Mouse (Mus musculus) kidney, embryonic 15.5 days (tissue): ENCODE results near the gene Pde6c. TPM values are rescaled to one million over a fixed set of nuclear protein-coding genes. Genes with fewer than 3 reads are reported as not detected.

Experiments used
- ATAC-seq: fragments of 200-750 bp; cut with Nextera tagmentation; replicated peaks from 2 replicates; pipeline ENCODE4 v1.8.0; 2017; ENCODE audit warnings: moderate TSS enrichment; ENCODE audit not compliant: low FRiP score
- H3K27ac ChIP-seq: fragments of 300-500 bp; sonication (generic); 2 replicates; pipeline ENCODE4 v1.5.1; 2015; ENCODE audit warnings: mild to moderate bottlenecking, inconsistent platforms
- H3K27me3 ChIP-seq: fragments of 300-500 bp; sonication (generic); 2 replicates; pipeline ENCODE4 v1.6.1; 2015; ENCODE audit warnings: inconsistent platforms
- H3K36me3 ChIP-seq: fragments of 300-500 bp; sonication (generic); 2 replicates; pipeline ENCODE4 v1.6.1; 2015; ENCODE audit warnings: inconsistent platforms
- H3K4me1 ChIP-seq: fragments of 300-500 bp; sonication (generic); 2 replicates; pipeline ENCODE4 v1.6.1; 2015; ENCODE audit warnings: inconsistent platforms
- H3K4me2 ChIP-seq: fragments of 300-500 bp; sonication (generic); 2 replicates; pipeline ENCODE4 v1.6.1; 2015; ENCODE audit warnings: moderate library complexity, mild to moderate bottlenecking, inconsistent platforms
- H3K4me3 ChIP-seq: fragments of 300-500 bp; sonication (generic); replicated peaks from 2 replicates; pipeline ENCODE4 v1.5.1; 2015; ENCODE audit warnings: mild to moderate bottlenecking, inconsistent platforms
- H3K9ac ChIP-seq: fragments of 300-500 bp; sonication (generic); 2 replicates; pipeline ENCODE4 v1.6.1; 2015; ENCODE audit warnings: mild to moderate bottlenecking, inconsistent platforms
- H3K9me3 ChIP-seq: fragments of 300-500 bp; sonication (generic); replicated peaks from 2 replicates; pipeline ENCODE4 v1.6.1; 2016; ENCODE audit warnings: inconsistent platforms
- WGBS: fragments of 180-500 bp; shearing (Covaris S2); methylation state at CpG from one replicate; pipeline ENCODE4 v1.1.7; 2015; ENCODE audit warnings: mixed read lengths; 5-methylcytosine and 5-hydroxymethylcytosine counted together
- polyA plus RNA-seq: library from polyadenylated mRNA; unstranded; fragments of >200 nt; fragmentation: Nextera tagmentation; extraction: Ambion mirVana; gene quantifications from 2 replicates; pipeline ENCODE4 v1.2.1, GENCODE M21; 2015

Pde6c gene
- polyA plus RNA-seq, 1 experiment from 2014 or later: 0.06 TPM

DNA sequence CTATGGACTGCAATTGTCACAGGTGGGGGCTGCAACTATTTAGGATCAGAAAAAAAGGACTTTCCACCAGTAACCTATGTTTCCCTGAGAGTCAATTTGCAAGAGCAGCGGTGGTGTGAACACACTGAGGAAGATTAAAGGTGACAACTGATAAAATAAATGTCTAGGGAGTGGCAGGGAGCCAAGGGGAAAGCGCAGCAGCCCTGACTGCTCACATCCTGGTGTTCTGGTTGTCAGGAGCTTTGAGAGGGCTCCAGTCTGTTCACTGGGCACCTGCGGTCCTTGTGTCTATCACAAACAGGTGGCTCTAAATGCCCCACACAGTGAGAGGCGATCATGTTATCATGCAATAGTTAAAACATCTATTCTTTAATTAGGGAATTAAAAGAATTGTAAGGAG is 20.0 kb upstream of the Pde6c start:
- Histone ChIP-seq H3K36me3 (no peaks in the 10 kb centered on the region), H3K9ac (no peak overlapping the region), H3K27me3 (no peaks in the 10 kb centered on the region), H3K4me2 (no peak overlapping the region), H3K27ac (no peak overlapping the region), H3K4me1 (no peaks in the 10 kb centered on the region), H3K9me3 (no peaks in the 10 kb centered on the region), H3K4me3 (no peak overlapping the region)
- no peak for ATAC-seq
- WGBS: 47% methylated on average over 4 of the region's 4 CpGs

DNA sequence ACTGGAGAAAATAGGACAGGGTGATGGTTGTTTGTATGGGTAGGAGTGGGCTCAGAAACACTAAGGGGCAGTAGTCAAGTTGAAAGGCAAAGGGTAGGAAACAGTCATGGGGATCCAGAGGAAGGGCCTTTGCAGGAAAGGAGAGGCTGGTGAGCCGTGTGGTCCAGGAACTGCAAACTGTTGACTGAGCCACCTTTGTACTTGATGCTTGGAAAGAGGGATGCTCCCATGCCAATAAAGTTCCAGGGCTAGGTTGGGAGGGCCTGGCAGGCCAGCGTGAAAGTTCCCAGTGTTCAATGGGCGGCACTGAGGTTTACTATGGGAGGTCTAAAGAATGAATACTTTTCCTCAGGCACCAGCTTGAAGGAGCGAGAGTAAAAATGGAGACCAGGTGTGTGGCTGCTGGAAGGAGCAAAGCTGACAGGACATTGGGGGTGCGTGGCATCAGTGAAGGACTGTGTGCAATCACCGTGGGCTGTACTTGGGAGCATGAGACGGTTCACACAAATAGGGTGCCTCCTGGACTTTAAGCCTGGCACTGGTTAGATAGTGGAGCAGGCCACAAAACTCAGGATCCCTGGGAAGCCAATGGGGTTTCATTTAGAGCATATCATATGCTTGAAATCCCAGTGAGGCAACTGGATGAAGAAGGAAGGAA is 17.6 kb upstream of the Pde6c start:
- H3K9ac ChIP-seq: no peak overlapping the region
- H3K4me2 ChIP-seq: no peak overlapping the region
- no peak overlapping the region for H3K27ac ChIP-seq
- H3K27me3 ChIP-seq: no peaks in the 10 kb centered on the region
- H3K4me1 ChIP-seq: no peaks in the 10 kb centered on the region
- WGBS: 91% methylated on average over 7 of the region's 7 CpGs
- no peak for ATAC-seq
- H3K36me3 ChIP-seq: no peaks in the 10 kb centered on the region
- no peaks in the 10 kb centered on the region for H3K9me3 ChIP-seq
- H3K4me3 ChIP-seq: no peak overlapping the region

DNA sequence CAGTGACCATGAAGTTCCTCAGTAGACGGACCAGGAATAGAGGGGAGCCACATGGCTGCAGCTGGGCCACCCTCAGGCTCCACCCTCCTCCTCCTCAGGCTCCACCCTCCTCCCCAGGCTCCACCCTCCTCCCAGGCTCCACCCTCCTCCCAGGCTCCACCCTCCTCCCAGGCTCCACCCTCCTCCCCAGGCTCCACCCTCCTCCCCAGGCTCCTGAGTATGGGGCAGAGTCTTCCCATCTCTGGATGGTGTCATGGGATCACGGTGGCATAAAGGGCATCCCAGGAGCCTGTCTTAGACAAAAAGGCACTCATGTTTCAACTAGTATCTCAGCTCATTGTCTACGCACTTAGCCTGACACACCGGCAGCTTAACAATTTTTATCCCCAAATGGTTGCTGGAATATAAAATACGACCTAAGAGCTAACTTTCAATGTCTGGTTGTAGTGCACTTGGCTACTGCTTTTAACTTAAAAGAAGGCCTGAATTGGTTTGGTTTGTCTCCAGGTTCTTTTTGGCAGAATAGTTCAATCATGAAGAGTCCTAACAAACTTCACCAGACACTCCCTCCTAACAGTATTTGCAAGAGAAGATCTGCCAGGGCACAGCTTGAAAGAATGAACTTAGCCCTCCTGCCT is 12.3 kb upstream of the Pde6c start:
- no peak for ATAC-seq
- WGBS: 87% methylated on average over 5 of the region's 5 CpGs
- Histone ChIP-seq H3K27me3 (peaks cover 41% of the 10 kb centered on the region), H3K4me1 (peaks cover 11% of the 10 kb centered on the region), H3K36me3 (no peaks in the 10 kb centered on the region), H3K9ac (no peak overlapping the region), H3K4me3 (no peak overlapping the region), H3K9me3 (no peaks in the 10 kb centered on the region), H3K4me2 (no peak overlapping the region), H3K27ac (no peak overlapping the region)

DNA sequence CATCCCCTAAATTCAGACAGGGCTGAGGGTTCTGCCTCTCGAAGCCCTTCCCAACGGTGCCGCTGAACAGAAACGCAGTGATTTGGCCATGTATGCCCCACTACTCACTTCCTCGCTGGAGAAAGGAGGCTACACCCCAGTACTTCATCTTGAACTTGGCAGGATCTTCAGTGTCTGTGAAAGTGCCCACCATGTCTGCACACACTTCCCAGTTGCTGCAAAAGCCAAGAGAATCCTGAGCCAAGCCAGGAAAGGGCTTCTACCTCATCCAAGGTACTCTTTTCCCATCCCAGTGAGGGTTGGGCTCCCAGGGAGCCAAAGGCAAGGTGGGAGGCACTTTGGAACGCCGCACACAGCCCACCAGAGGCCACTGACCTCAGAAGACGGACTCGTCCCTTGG is 8.7 kb upstream of the Pde6c start:
- Histone ChIP-seq H3K36me3 (no peaks in the 10 kb centered on the region), H3K4me3 (peak overlapping the region; percentile 54), H3K27ac (no peak overlapping the region), H3K4me2 (peak overlapping the region; percentile 94), H3K27me3 (peaks cover 50% of the 10 kb centered on the region), H3K9me3 (no peaks in the 10 kb centered on the region), H3K4me1 (peaks cover 11% of the 10 kb centered on the region), H3K9ac (no peak overlapping the region)
- WGBS: 26% methylated on average over 9 of the region's 9 CpGs
- peak; percentile 36; the same call in 1 of the 2 replicates for ATAC-seq

DNA sequence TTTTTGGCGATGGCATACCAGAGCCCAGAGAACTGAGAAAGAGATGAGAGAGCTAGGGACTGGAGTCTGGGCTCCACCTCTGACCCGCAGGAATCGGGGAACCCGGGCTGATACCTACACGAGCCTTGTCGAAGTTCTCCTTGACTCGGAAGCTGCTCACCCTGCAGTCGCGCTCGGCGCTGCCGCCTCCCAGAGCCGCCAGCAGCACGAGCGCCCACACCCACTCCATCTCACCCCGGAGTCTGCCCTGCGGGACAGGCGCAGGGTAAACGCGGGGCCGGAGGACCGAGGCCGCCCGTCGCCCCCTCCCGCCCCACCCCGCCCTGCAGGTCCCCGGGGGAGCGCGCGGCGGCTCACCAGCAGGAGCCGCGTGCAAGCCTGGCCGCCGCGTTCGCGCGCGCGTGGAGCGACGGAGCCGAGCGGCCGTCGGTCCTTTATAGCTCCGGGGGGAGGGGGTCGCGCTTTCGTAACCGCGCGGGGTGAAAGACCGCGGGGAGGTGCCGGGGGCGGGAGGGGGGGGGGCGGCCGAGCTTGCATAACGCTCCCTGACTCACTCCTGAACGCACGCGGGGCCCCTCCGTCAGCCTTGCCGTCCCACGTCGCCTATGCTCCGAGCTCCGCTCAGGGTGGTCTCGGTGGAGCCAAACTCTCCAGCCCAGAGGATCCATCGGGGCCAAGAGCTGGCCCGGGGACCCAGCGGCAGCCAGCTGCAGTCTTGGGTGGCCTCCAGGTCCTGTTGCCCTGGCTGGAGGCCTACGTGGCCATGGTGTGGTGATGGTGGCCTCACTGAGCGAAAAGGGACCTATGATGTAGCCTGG is 8.0 kb upstream of the Pde6c start:
- Histone ChIP-seq H3K27me3 (peaks cover 50% of the 10 kb centered on the region), H3K4me1 (peaks cover 11% of the 10 kb centered on the region), H3K36me3 (no peaks in the 10 kb centered on the region), H3K9ac (peak overlapping the region; percentile 51), H3K4me3 (peak overlapping the region; percentile 54), H3K9me3 (no peaks in the 10 kb centered on the region), H3K27ac (no peak overlapping the region), H3K4me2 (peak overlapping the region; percentile 94)
- WGBS: under 1% methylated on average over 57 of the region's 77 CpGs
- ATAC-seq: peak; percentile 79

DNA sequence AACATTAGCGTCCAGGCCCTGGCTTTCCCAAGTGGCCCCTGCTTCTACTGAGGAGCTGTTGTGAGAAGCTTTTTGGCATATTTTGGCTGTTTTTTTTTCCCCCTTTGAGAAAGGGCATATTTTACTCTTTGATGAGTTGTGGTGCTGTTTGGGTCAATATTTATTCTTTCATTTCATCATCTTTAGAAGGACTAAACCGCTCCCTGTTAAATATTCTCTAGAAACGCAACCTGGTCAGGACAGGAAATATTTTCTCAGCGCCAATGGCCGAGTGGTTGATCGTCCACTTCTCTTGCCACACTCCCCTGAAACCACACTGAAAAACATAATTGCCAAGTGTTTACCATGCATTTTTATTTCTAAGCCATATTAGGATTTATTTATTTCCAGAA is 7.4 kb upstream of the Pde6c start, which contains the start of gene Rbp4:
TSS of gene Rbp4 (minus strand) at position 63 of the 392 bp plus-strand sequence.
- no peaks in the 10 kb centered on the region for H3K36me3 ChIP-seq
- no peaks in the 10 kb centered on the region for H3K9me3 ChIP-seq
- no peak within 1 kb of the TSS for H3K27ac ChIP-seq
- peak within 1 kb of the TSS; percentile 54 for H3K4me3 ChIP-seq
- peaks cover 11% of the 10 kb centered on the region for H3K4me1 ChIP-seq
- ATAC-seq: no peak
- peak within 1 kb of the TSS; percentile 51 for H3K9ac ChIP-seq
- WGBS: 64% methylated on average over 6 of the region's 6 CpGs
- peak within 1 kb of the TSS; percentile 94 for H3K4me2 ChIP-seq
- peaks cover 50% of the 10 kb centered on the region for H3K27me3 ChIP-seq

DNA sequence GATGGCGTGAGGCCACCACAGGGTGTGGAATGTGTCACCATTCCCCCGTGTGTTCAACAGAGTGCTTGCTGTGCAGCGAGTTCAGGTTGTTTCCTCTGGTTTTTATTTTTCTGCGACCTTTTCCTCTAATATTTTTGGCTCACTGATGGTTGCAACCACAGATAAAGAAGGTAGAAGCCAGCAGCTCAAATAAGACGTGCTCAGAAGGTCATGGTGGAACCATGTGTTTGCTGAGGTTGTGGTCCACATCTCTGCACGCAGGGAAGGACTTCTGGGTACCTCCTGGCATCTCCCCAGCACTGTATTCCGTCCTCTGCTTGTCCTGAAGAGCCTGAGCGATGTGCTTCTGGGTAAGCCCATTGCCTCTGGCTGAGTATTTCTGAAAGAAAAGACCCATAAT is 5.9 kb upstream of the Pde6c start:
- Histone ChIP-seq H3K36me3 (no peaks in the 10 kb centered on the region), H3K4me1 (peaks cover 11% of the 10 kb centered on the region), H3K27ac (no peak overlapping the region), H3K9ac (no peak overlapping the region), H3K4me2 (no peak overlapping the region), H3K27me3 (peaks cover 42% of the 10 kb centered on the region), H3K4me3 (no peak overlapping the region), H3K9me3 (no peaks in the 10 kb centered on the region)
- 70% methylated on average over 8 of the region's 8 CpGs for WGBS
- no peak for ATAC-seq

DNA sequence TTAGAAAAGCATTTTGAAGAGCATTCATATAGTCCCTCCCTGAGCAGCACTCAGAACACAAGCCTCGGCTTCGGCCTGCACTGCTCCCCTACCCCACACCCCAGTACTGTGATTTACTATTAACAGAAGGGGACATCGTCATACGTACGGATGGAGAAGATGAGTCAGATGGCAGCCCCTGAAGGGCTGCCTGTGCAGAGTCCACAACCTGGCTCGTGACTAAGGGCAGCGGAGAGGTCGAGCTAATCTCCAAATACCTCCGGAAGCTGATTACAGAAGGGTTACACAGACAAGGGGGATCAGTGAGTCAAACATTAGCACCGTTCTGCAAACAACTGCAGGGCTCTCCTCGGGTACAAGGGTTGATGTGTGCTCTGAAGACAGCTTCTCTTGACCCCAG is 1.4 kb downstream of the Pde6c start:
- Histone ChIP-seq H3K9ac (no peak overlapping the region), H3K4me1 (no peaks in the 10 kb centered on the region), H3K27ac (no peak overlapping the region), H3K4me3 (no peak overlapping the region), H3K36me3 (no peaks in the 10 kb centered on the region), H3K27me3 (no peaks in the 10 kb centered on the region), H3K9me3 (no peaks in the 10 kb centered on the region), H3K4me2 (no peak overlapping the region)
- 61% methylated on average over 11 of the region's 11 CpGs for WGBS
- ATAC-seq: peak; percentile 46

DNA sequence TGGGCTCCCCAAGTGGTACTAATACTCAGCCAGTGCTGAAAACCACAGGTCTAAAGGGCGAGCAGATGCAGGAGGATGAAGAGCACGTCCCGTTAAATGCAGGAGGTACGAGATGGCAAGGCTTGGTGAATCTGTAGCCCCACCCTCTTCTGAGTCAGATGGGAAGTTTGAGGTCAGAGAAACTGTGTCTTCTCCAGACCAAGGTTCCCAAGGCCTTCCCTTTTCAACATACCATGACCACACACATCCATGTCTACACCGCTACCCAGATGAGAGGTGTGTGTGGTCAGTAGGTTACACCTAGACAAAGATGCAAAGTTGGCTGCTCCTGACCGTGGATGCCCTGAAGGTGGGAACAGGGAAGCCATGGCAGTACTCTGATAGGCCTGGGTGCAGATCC is 2.2 kb downstream of the Pde6c start:
- H3K4me1 ChIP-seq: no peaks in the 10 kb centered on the region
- no peak for ATAC-seq

DNA sequence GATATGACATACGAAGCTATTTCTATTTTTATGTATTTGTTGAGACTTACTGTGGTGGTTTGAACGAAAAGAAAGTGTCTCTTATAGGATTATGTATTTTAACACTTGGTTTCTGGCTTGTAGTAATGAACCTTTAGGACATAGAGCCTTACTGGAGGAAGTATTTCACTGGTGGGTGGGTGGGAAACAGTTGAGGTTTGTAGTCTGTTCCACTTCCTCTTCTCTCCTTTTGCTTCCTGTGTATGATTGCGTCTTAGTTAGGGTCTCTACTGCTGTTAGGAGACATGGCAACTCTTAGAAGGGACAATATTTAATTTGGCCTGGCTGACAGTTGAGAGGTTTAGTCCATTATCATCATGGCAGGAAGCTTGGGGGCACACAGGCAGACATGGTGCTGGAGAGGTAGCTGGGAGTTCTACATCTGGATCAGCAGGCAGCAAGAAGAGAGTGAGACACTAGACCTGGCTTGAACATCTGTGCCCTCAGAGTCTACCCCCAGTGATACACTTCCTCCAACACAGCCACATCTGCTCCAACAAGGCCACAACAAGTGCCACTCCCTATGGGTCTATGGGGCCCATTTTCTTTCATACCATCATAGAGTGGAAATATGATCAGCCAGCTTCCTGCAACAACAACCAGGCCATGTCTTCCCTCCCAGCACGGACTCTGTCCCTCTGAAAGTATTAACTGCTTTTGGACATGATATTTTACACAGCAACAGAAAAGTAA is 11.1 kb downstream of the Pde6c start:
- Histone ChIP-seq H3K27ac (no peak overlapping the region), H3K4me1 (no peaks in the 10 kb centered on the region), H3K4me3 (no peak overlapping the region), H3K9me3 (no peaks in the 10 kb centered on the region), H3K27me3 (no peaks in the 10 kb centered on the region), H3K9ac (no peak overlapping the region), H3K4me2 (no peak overlapping the region), H3K36me3 (no peaks in the 10 kb centered on the region)
- no peak for ATAC-seq
- WGBS: 75% methylated on average over 4 of the region's 4 CpGs

More for the DNA sequence above, 2.2 kb downstream of the Pde6c start:
- Histone ChIP-seq H3K4me2 (no peak overlapping the region), H3K27me3 (no peaks in the 10 kb centered on the region), H3K36me3 (no peaks in the 10 kb centered on the region), H3K9me3 (no peaks in the 10 kb centered on the region), H3K27ac (no peak overlapping the region), H3K9ac (no peak overlapping the region), H3K4me3 (no peak overlapping the region)
- WGBS: 85% methylated on average over 6 of the region's 6 CpGs

DNA sequence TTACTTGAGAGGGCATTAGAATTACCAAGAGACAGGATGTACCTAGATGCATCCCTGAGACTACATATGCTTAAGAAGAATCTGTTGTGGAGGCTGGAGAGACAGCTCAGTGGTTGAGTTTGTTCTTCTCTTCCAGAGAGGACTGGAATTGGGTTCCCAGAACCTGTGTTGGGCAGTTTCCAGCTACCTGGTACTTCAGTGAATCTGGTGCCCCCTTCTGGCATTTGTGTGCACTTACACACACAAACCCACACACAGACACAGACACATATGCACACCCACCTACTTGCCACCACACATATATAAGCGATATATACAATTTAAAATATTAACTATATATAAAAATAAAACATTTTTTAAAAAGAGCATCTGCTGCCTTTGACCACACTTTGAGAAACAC is 23.7 kb downstream of the Pde6c start:
- ATAC-seq: no peak
- Histone ChIP-seq H3K4me1 (peaks cover 5% of the 10 kb centered on the region; the same call in 1 of the 2 replicates), H3K9me3 (no peaks in the 10 kb centered on the region), H3K27me3 (no peaks in the 10 kb centered on the region), H3K9ac (no peak overlapping the region), H3K4me2 (no peak overlapping the region), H3K27ac (no peak overlapping the region), H3K36me3 (no peaks in the 10 kb centered on the region), H3K4me3 (no peak overlapping the region)
- WGBS: 98% methylated on average over 1 of the region's 1 CpGs
